Mouse (Mus musculus): Measurements from ENCODE around the gene Erbb3. TPM values are rescaled to one million over a fixed set of nuclear protein-coding genes. Genes with fewer than 3 reads are reported as not detected.
"Not testable (repeated sequence)": the region's sequence is repeated elsewhere in the genome, so short reads cannot be mapped to it uniquely, and the experiment has no call there.

The Erbb3 gene
- polyA plus RNA-seq, 1 experiment from 2014 or later = 31.2 TPM

- Histone ChIP-seq H3K9me3 (ENCODE audit: control insufficient read depth, low read length) (no peaks in the 10 kb centered on the region), H3K4me2 (ENCODE audit: low read length) (peak within 1 kb of the TSS; percentile 99), H3K9ac (ENCODE audit: low read length) (peak within 1 kb of the TSS; percentile 86), H3K4me1 (replicated peaks; ENCODE audit: control insufficient read depth, insufficient read depth, low read length) (peaks cover 7% of the 10 kb centered on the region), H3K27me3 (replicated peaks; ENCODE audit: control insufficient read depth, insufficient read depth, low read length) (no peaks in the 10 kb centered on the region), H3K36me3 (ENCODE audit: control insufficient read depth, insufficient read depth, low read length) (peaks cover 30% of the 10 kb centered on the region), H3K4me3 (ENCODE audit: low read depth, low read length) (peak within 1 kb of the TSS; percentile 57), H3K27ac (ENCODE audit: low read depth) (peak within 1 kb of the TSS; percentile 63)
- DNase-seq (ENCODE audit: low spot score) (peak; percentile 92), ATAC-seq (replicated peaks; ENCODE audit: low FRiP score, low TSS enrichment, low read depth) (peak; percentile 95)
- WGBS = 2% methylated on average over 40 of the region's 40 CpGs
Measured at GRCm38 (mm10) chr10:128626311-128627310, 37.2 kb upstream of the Erbb3 start, which contains the start of gene Rps26. TSS of gene Rps26 (minus strand) at chr10:128626747.

- DNase-seq (ENCODE audit: low spot score) (no peak), ATAC-seq (replicated peaks; ENCODE audit: low FRiP score, low TSS enrichment, low read depth) (no peak)
- Histone ChIP-seq H3K9me3 (ENCODE audit: control insufficient read depth, low read length) (no peaks in the 10 kb centered on the region), H3K4me2 (ENCODE audit: low read length) (peak overlapping the region; percentile 99), H3K4me1 (replicated peaks; ENCODE audit: control insufficient read depth, insufficient read depth, low read length) (peaks cover 7% of the 10 kb centered on the region), H3K36me3 (ENCODE audit: control insufficient read depth, insufficient read depth, low read length) (peaks cover 30% of the 10 kb centered on the region), H3K9ac (ENCODE audit: low read length) (peak overlapping the region; percentile 86), H3K27ac (ENCODE audit: low read depth) (peak overlapping the region; percentile 63; the same call in 1 of the 2 replicates), H3K27me3 (replicated peaks; ENCODE audit: control insufficient read depth, insufficient read depth, low read length) (no peaks in the 10 kb centered on the region), H3K4me3 (ENCODE audit: low read depth, low read length) (peak overlapping the region; percentile 57)
- 41% methylated on average over 7 of the region's 7 CpGs for WGBS
Measured at GRCm38 (mm10) chr10:128625287-128625894, 35.9 kb upstream of the Erbb3 start.

GRCm38 (mm10) chr10:128623106-128623613, 33.7 kb upstream of the Erbb3 start:
- H3K9ac ChIP-seq (ENCODE audit: low read length); ATAC-seq (replicated peaks; ENCODE audit: low FRiP score, low TSS enrichment, low read depth); H3K4me1 ChIP-seq (replicated peaks; ENCODE audit: control insufficient read depth, insufficient read depth, low read length); H3K9me3 ChIP-seq (ENCODE audit: control insufficient read depth, low read length); H3K4me2 ChIP-seq (ENCODE audit: low read length); H3K27me3 ChIP-seq (replicated peaks; ENCODE audit: control insufficient read depth, insufficient read depth, low read length); DNase-seq (ENCODE audit: low spot score); H3K4me3 ChIP-seq (ENCODE audit: low read depth, low read length); H3K27ac ChIP-seq (ENCODE audit: low read depth): not testable (repeated sequence)
- peaks cover 30% of the 10 kb centered on the region for H3K36me3 ChIP-seq (ENCODE audit: control insufficient read depth, insufficient read depth, low read length)
- WGBS = 75% methylated on average over 4 of the region's 4 CpGs

GRCm38 (mm10) chr10:128622702-128623101, 33.2 kb upstream of the Erbb3 start:
- DNase-seq (ENCODE audit: low spot score) = no peak
- Histone ChIP-seq H3K4me2 (ENCODE audit: low read length) (no peak overlapping the region), H3K4me3 (ENCODE audit: low read depth, low read length) (no peak overlapping the region), H3K27me3 (replicated peaks; ENCODE audit: control insufficient read depth, insufficient read depth, low read length) (no peaks in the 10 kb centered on the region), H3K4me1 (replicated peaks; ENCODE audit: control insufficient read depth, insufficient read depth, low read length) (peaks cover 7% of the 10 kb centered on the region), H3K36me3 (ENCODE audit: control insufficient read depth, insufficient read depth, low read length) (peaks cover 30% of the 10 kb centered on the region), H3K27ac (ENCODE audit: low read depth) (no peak overlapping the region), H3K9ac (ENCODE audit: low read length) (no peak overlapping the region), H3K9me3 (ENCODE audit: control insufficient read depth, low read length) (no peaks in the 10 kb centered on the region)
- no peak for ATAC-seq (replicated peaks; ENCODE audit: low FRiP score, low TSS enrichment, low read depth)
- 82% methylated on average over 4 of the region's 4 CpGs for WGBS

- H3K27ac ChIP-seq (ENCODE audit: low read depth) = no peak overlapping the region
- DNase-seq (ENCODE audit: low spot score) (no peak), ATAC-seq (replicated peaks; ENCODE audit: low FRiP score, low TSS enrichment, low read depth) (no peak)
- H3K27me3 ChIP-seq (replicated peaks; ENCODE audit: control insufficient read depth, insufficient read depth, low read length) = no peaks in the 10 kb centered on the region
- H3K9ac ChIP-seq (ENCODE audit: low read length) = no peak overlapping the region
- peaks cover 30% of the 10 kb centered on the region for H3K36me3 ChIP-seq (ENCODE audit: control insufficient read depth, insufficient read depth, low read length)
- H3K4me1 ChIP-seq (replicated peaks; ENCODE audit: control insufficient read depth, insufficient read depth, low read length) = peaks cover 7% of the 10 kb centered on the region
- H3K4me3 ChIP-seq (ENCODE audit: low read depth, low read length) = no peak overlapping the region
- H3K4me2 ChIP-seq (ENCODE audit: low read length) = no peak overlapping the region
- no peaks in the 10 kb centered on the region for H3K9me3 ChIP-seq (ENCODE audit: control insufficient read depth, low read length)
- WGBS = 82% methylated on average over 3 of the region's 3 CpGs
Measured at GRCm38 (mm10) chr10:128621986-128622520, 32.6 kb upstream of the Erbb3 start.

- no peak overlapping the region for H3K4me3 ChIP-seq (ENCODE audit: low read depth, low read length)
- H3K4me2 ChIP-seq (ENCODE audit: low read length) = no peak overlapping the region
- ATAC-seq (replicated peaks; ENCODE audit: low FRiP score, low TSS enrichment, low read depth) (no peak), DNase-seq (ENCODE audit: low spot score) (no peak)
- H3K4me1 ChIP-seq (replicated peaks; ENCODE audit: control insufficient read depth, insufficient read depth, low read length) = peaks cover 4% of the 10 kb centered on the region
- H3K9ac ChIP-seq (ENCODE audit: low read length) = no peak overlapping the region
- H3K27me3 ChIP-seq (replicated peaks; ENCODE audit: control insufficient read depth, insufficient read depth, low read length) = no peaks in the 10 kb centered on the region
- peaks cover 25% of the 10 kb centered on the region for H3K36me3 ChIP-seq (ENCODE audit: control insufficient read depth, insufficient read depth, low read length)
- no peaks in the 10 kb centered on the region for H3K9me3 ChIP-seq (ENCODE audit: control insufficient read depth, low read length)
- H3K27ac ChIP-seq (ENCODE audit: low read depth) = no peak overlapping the region
Measured at GRCm38 (mm10) chr10:128620241-128620640, 30.8 kb upstream of the Erbb3 start.

GRCm38 (mm10) chr10:128619148-128619547, 29.7 kb upstream of the Erbb3 start:
- 90% methylated on average over 5 of the region's 5 CpGs for WGBS

GRCm38 (mm10) chr10:128618570-128618969, 29.1 kb upstream of the Erbb3 start:
- peaks cover 9% of the 10 kb centered on the region for H3K36me3 ChIP-seq (ENCODE audit: control insufficient read depth, insufficient read depth, low read length)
- no peaks in the 10 kb centered on the region for H3K27me3 ChIP-seq (replicated peaks; ENCODE audit: control insufficient read depth, insufficient read depth, low read length)
- 90% methylated on average over 1 of the region's 1 CpGs for WGBS
- H3K4me1 ChIP-seq (replicated peaks; ENCODE audit: control insufficient read depth, insufficient read depth, low read length) = no peaks in the 10 kb centered on the region
- H3K27ac ChIP-seq (ENCODE audit: low read depth) = no peak overlapping the region
- H3K9me3 ChIP-seq (ENCODE audit: control insufficient read depth, low read length) = no peaks in the 10 kb centered on the region
- ATAC-seq (replicated peaks; ENCODE audit: low FRiP score, low TSS enrichment, low read depth) = no peak
- DNase-seq (ENCODE audit: low spot score) = no peak
- no peak overlapping the region for H3K4me3 ChIP-seq (ENCODE audit: low read depth, low read length)
- H3K9ac ChIP-seq (ENCODE audit: low read length) = no peak overlapping the region
- H3K4me2 ChIP-seq (ENCODE audit: low read length) = no peak overlapping the region

More at GRCm38 (mm10) chr10:128619148-128619547, 29.7 kb upstream of the Erbb3 start:
- not testable (repeated sequence) for H3K4me2 ChIP-seq (ENCODE audit: low read length); H3K4me1 ChIP-seq (replicated peaks; ENCODE audit: control insufficient read depth, insufficient read depth, low read length); H3K27me3 ChIP-seq (replicated peaks; ENCODE audit: control insufficient read depth, insufficient read depth, low read length); H3K9ac ChIP-seq (ENCODE audit: low read length); H3K4me3 ChIP-seq (ENCODE audit: low read depth, low read length); ATAC-seq (replicated peaks; ENCODE audit: low FRiP score, low TSS enrichment, low read depth); DNase-seq (ENCODE audit: low spot score); H3K27ac ChIP-seq (ENCODE audit: low read depth); H3K9me3 ChIP-seq (ENCODE audit: control insufficient read depth, low read length)
- H3K36me3 ChIP-seq (ENCODE audit: control insufficient read depth, insufficient read depth, low read length) = peaks cover 14% of the 10 kb centered on the region

Data from intestine, embryonic 14.5 days (tissue).